27 mouse cellular contexts compared by ENCODE assay signal in the genomic region with DNA sequence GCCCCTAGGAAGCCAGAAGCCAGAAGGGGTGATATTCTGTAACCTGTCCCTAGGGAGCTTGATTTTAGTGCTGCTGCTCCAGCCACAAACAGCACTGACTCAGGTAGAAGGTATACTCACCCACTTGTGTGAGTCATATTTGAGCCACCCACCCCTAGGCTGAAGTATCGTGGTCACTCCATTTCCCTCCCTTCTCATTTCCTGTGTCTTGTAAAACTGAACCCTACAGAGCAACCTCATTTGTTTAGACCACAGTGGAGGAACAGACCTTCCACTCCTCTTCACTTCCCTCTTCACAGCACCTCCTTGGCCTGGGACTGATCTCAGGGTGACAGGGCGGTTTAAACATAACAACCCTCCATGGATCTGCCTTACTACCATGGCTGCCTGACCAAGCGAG. TPM values are rescaled to one million over a fixed set of nuclear protein-coding genes. Genes with fewer than 3 reads are reported as not detected.
A peak's percentile ranks its signal among the peaks of the same experiment; 100 is the strongest.
DNase-seq lines count a peak whose midpoint lies in the region; ATAC-seq and TF ChIP-seq lines count a peak whose summit lies in the region.
"Had no signal": no experiment of that assay in that cellular context is flagged by ENCODE, and none has a peak within 500 bp of the region (broad histone marks: within the 10 kb centered on the region; RNA-seq: fewer than 3 reads in every experiment).

Gene Sh2d1b1, plus strand, starts transcription at position 305 of the 400 bp plus-strand sequence.

- WGBS in kidney, adult 2 months = 77% methylated on average over 3 of the region's 3 CpGs
- 86% methylated on average over 2 of the region's 3 CpGs for WGBS in hindbrain, embryonic 11.5 days

- no peak for TF ChIP-seq POLR2A in kidney, adult 2 months (IDR thresholded peaks at IDR 0.05; ENCODE audit: low read depth, low read length)

- ATAC-seq in hematopoietic stem cell, adult 5-6 weeks (replicated peaks in 1 of 2; ENCODE audit: insufficient read depth in 1 of 2, low FRiP score in 2 of 2, low TSS enrichment in 1 of 2, low read depth in 1 of 2, poor library complexity in 2 of 2, severe bottlenecking in 2 of 2) = peak; percentile 85
- 0 out of 2 replicates have a peak, but pooled peaks have one; percentile 39 for ATAC-seq in neutrophil, adult 5-6 weeks (ENCODE audit: extremely low read depth, insufficient number of reproducible peaks, low FRiP score, poor library complexity, severe bottlenecking)
- ATAC-seq in CD4-positive, CD25-positive, alpha-beta regulatory T cell, adult 4 months = no peak
- ATAC-seq in hindbrain, embryonic 11.5 days (ENCODE audit: low FRiP score) = no peak
- ATAC-seq: forebrain, embryonic 13.5 days had no signal

- no peaks in the 10 kb centered on the region for H3K27me3 ChIP-seq in kidney, adult 2 months (replicated peaks; ENCODE audit: control insufficient read depth, insufficient read depth, low read length)
- no peaks in the 10 kb centered on the region for H3K27me3 ChIP-seq in hindbrain, embryonic 11.5 days (ENCODE audit: control insufficient read depth, insufficient read depth, low read length)
- H3K27me3 ChIP-seq: embryonic facial prominence, embryonic 12.5 days; forebrain, embryonic 13.5 days; limb, embryonic 13.5 days; neural tube, embryonic 12.5 days had no signal

- H3K27ac ChIP-seq in kidney, adult 2 months (ENCODE audit: insufficient read depth, low read depth, low read length) = no peak within 1 kb of the TSS
- H3K27ac ChIP-seq in hindbrain, embryonic 11.5 days (ENCODE audit: low read depth, low read length) = no peak within 1 kb of the TSS
- H3K27ac ChIP-seq: embryonic facial prominence, embryonic 12.5 days; forebrain, embryonic 13.5 days; limb, embryonic 13.5 days; liver, embryonic 14.5 days; neural tube, embryonic 12.5 days; stomach, postnatal 0 days had no signal

- H3K36me3 ChIP-seq in kidney, adult 2 months (ENCODE audit: control insufficient read depth, insufficient read depth, low read length) = no peaks in the 10 kb centered on the region
- H3K36me3 ChIP-seq in hindbrain, embryonic 11.5 days (ENCODE audit: control insufficient read depth, insufficient read depth, low read length) = no peaks in the 10 kb centered on the region
- H3K36me3 ChIP-seq: embryonic facial prominence, embryonic 12.5 days; limb, embryonic 13.5 days; neural tube, embryonic 12.5 days had no signal

- H3K9ac ChIP-seq in hindbrain, embryonic 11.5 days (ENCODE audit: low read depth, low read length) = no peak within 1 kb of the TSS
- H3K9ac ChIP-seq: embryonic facial prominence, embryonic 12.5 days; forebrain, embryonic 13.5 days; limb, embryonic 13.5 days; liver, embryonic 14.5 days; neural tube, embryonic 12.5 days had no signal

- H3K4me3 ChIP-seq in kidney, adult 2 months (ENCODE audit: insufficient read depth, low read depth, low read length) = no peak within 1 kb of the TSS
- H3K4me3 ChIP-seq in hindbrain, embryonic 11.5 days (ENCODE audit: low read depth, low read length) = no peak within 1 kb of the TSS
- H3K4me3 ChIP-seq: embryonic facial prominence, embryonic 12.5 days; erythroblast, embryonic 14.5 days; forebrain, embryonic 13.5 days; limb, embryonic 13.5 days; neural tube, embryonic 12.5 days had no signal

- TF ChIP-seq CTCF in kidney, adult 2 months (conservative IDR thresholded peaks at IDR 0.05; ENCODE audit: insufficient read depth, insufficient read length, low read depth, low read length) = no peak

- H3K9me3 ChIP-seq in hindbrain, embryonic 11.5 days (ENCODE audit: control insufficient read depth, low read length) = no peaks in the 10 kb centered on the region
- H3K9me3 ChIP-seq: embryonic facial prominence, embryonic 12.5 days; limb, embryonic 13.5 days; neural tube, embryonic 12.5 days had no signal

- DNase-seq in kidney, adult 2 months = peak; percentile 14
- DNase-seq in kidney, postnatal 14 days = no peak
- DNase-seq in 416B (ENCODE audit: low read depth) = peak; percentile 63
- DNase-seq in layer of hippocampus, postnatal 25 days (ENCODE audit: extremely low spot score in 1 of 2, low spot score in 1 of 2) = no peak
- DNase-seq in hindbrain, embryonic 11.5 days (ENCODE audit: low spot score) = no peak
- DNase-seq: cerebellum, adult 8-10 months; gastrocnemius, postnatal 10 days; heart, adult 18-20 months; heart, postnatal 4 days; kidney, adult 11 months; kidney, postnatal 36 days; lung, postnatal 14 days; right cerebral cortex, adult 18-20 months had no signal

- no peak within 1 kb of the TSS for H3K4me2 ChIP-seq in hindbrain, embryonic 11.5 days (replicated peaks; ENCODE audit: low read depth, low read length)
- H3K4me2 ChIP-seq: embryonic facial prominence, embryonic 12.5 days; forebrain, embryonic 13.5 days; limb, embryonic 13.5 days; midbrain, embryonic 11.5 days; neural tube, embryonic 12.5 days had no signal

- no peaks in the 10 kb centered on the region for H3K4me1 ChIP-seq in kidney, adult 2 months (ENCODE audit: control insufficient read depth, insufficient read depth, low read length)
- no peaks in the 10 kb centered on the region for H3K4me1 ChIP-seq in hindbrain, embryonic 11.5 days (replicated peaks; ENCODE audit: control insufficient read depth, insufficient read depth, low read length)
- H3K4me1 ChIP-seq: embryonic facial prominence, embryonic 12.5 days; forebrain, embryonic 13.5 days; limb, embryonic 13.5 days; neural tube, embryonic 12.5 days had no signal

RNA-seq across cellular contexts. Expression of gene Sh2d1b1, which starts in this region (rescaled TPM):
- 0.37 and 0.50 TPM in 2 replicates for polyA plus RNA-seq in kidney, adult 2 months (2012; rRNA removed)
- 0.44 and 0.89 TPM in 2 replicates for total RNA-seq in hematopoietic stem cell, adult 5-6 weeks (2017)
- 2.0 TPM in 2 replicates for total RNA-seq in neutrophil, adult 5-6 weeks (2017)
- not detected for total RNA-seq in layer of hippocampus, postnatal 25 days (2021)
- not detected for polyA plus RNA-seq in CD4-positive, CD25-positive, alpha-beta regulatory T cell, adult 4 months (2017; shearing (Covaris generic))
- polyA plus RNA-seq in hindbrain, embryonic 11.5 days (2014; fragmentation: Nextera tagmentation; extraction: Ambion mirVana) = 0.08 TPM in 1 of 2 replicates, not detected in the other
- total RNA-seq: gastrocnemius, postnatal 10 days; layer of hippocampus, postnatal 14 days; left cerebral cortex, postnatal 14 days had no signal
- polyA plus RNA-seq: cortical plate, adult 2 months; erythroblast, embryonic 14.5 days; forebrain, embryonic 13.5 days; midbrain, embryonic 11.5 days had no signal

Comparison
In these comparisons a context has a peak if more than half of its experiments do, and no peak if none do; other contexts are left out.
1. Peak in DNase-seq in kidney, adult 2 months; RNA of the gene not detected or under 1 TPM.
2. Peak in ATAC-seq in hematopoietic stem cell, adult 5-6 weeks; RNA of the gene not detected or under 1 TPM.